Mouse (Mus musculus) CD4-positive, CD25-positive, alpha-beta regulatory T cell, adult 2 months (primary cell): ENCODE results near the gene Acsl4.

ENCODE experiments used
- DNase-seq: peaks from one replicate; pipeline ENCODE4 v3.0.0-alpha.2; 2012; ENCODE audit warnings: low read depth, low spot score

Acsl4 gene

GRCm38 (mm10) chrX:142359031-142359430, 31.3 kb downstream of the Acsl4 start:
- DNase-seq = no peak

GRCm38 (mm10) chrX:142358427-142358826, 31.9 kb downstream of the Acsl4 start:
- no peak for DNase-seq

- DNase-seq = no peak
Observed at GRCm38 (mm10) chrX:142336207-142336606, 54.1 kb downstream of the Acsl4 start.

GRCm38 (mm10) chrX:142335502-142335901, 54.8 kb downstream of the Acsl4 start:
- no peak for DNase-seq

- peak; percentile 17 for DNase-seq
Observed at GRCm38 (mm10) chrX:142325760-142326159, 64.6 kb downstream of the Acsl4 start.

- no peak for DNase-seq
Observed at GRCm38 (mm10) chrX:142316106-142316505, 74.2 kb downstream of the Acsl4 start.

GRCm38 (mm10) chrX:142315270-142315669, 75.1 kb downstream of the Acsl4 start:
- no peak for DNase-seq

GRCm38 (mm10) chrX:142314307-142315024, 75.9 kb downstream of the Acsl4 start:
- peak; percentile 49 for DNase-seq

- DNase-seq = no peak
Observed at GRCm38 (mm10) chrX:142310431-142310830, 79.9 kb downstream of the Acsl4 start.

- no peak for DNase-seq
Observed at GRCm38 (mm10) chrX:142305869-142306581, 84.3 kb downstream of the Acsl4 start, which contains the start of gene Kcne1l. Kcne1l (minus strand) TSS chrX:142306294.

- no peak for DNase-seq
Observed at GRCm38 (mm10) chrX:142305010-142305868, 85.1 kb downstream of the Acsl4 start.

- DNase-seq = no peak
Observed at GRCm38 (mm10) chrX:142304592-142304991, 85.7 kb downstream of the Acsl4 start.

- DNase-seq = no peak
Observed at GRCm38 (mm10) chrX:142303456-142303855, 86.9 kb downstream of the Acsl4 start.

- no peak for DNase-seq
Observed at GRCm38 (mm10) chrX:142285905-142286304, 104.4 kb downstream of the Acsl4 start.

GRCm38 (mm10) chrX:142276573-142276972, 113.8 kb downstream of the Acsl4 start:
- no peak for DNase-seq

- no peak for DNase-seq
Observed at GRCm38 (mm10) chrX:142276031-142276430, 114.3 kb downstream of the Acsl4 start.
